ENCODE assay signal across 20 mouse cellular contexts in the genomic region with DNA sequence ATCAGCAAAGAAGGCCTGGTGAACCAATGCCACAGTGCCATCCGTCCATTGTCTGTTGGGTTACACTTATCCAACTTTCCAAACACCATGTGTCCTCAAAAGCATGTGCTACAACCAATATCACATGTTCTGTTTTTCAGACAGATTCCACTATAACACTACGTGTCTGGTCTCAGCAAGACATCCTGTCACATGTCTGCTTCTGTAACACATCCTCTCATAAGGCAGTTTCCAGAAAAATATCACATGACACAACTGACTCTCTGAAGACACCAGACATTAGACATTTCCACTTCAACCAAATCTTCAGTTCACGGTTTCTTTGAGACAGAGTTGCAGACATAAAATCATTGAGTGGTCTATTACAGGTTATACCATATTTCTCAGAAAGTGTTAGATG.
DNase-seq lines count a peak whose midpoint lies in the region; ATAC-seq lines count a peak whose summit lies in the region.
"Had no signal": no experiment of that assay in that cellular context is flagged by ENCODE, and none has a peak within 500 bp of the region (broad histone marks: within the 10 kb centered on the region; RNA-seq: fewer than 3 reads in every experiment).

No protein-coding gene starts in this region.

- no peaks in the 10 kb centered on the region for H3K36me3 ChIP-seq in splenic B cell, adult 2 months (ENCODE audit: control insufficient read depth, insufficient read depth, low read length, poor library complexity, severe bottlenecking)
- H3K36me3 ChIP-seq: forebrain, embryonic 10.5 days; hindbrain, embryonic 13.5 days had no signal

- ATAC-seq in CD4-positive, CD25-positive, alpha-beta regulatory T cell, adult 4 months: peak; percentile 88
- peak; percentile 71 for ATAC-seq in activated CD4-positive, CD25-positive, alpha-beta regulatory T cell, adult 4 months
- ATAC-seq in megakaryocyte, adult 5-6 weeks (ENCODE audit: poor library complexity, severe bottlenecking): peak; percentile 30; the same call in 1 of the 2 replicates
- ATAC-seq: forebrain, embryonic 14.5 days; forebrain, postnatal 0 days; hindbrain, embryonic 16.5 days; intestine, postnatal 0 days had no signal

- no peaks in the 10 kb centered on the region for H3K27me3 ChIP-seq in splenic B cell, adult 2 months (ENCODE audit: control insufficient read depth, insufficient read depth, low read length, poor library complexity, severe bottlenecking)
- H3K27me3 ChIP-seq: hindbrain, embryonic 13.5 days had no signal

- peak; percentile 0 for DNase-seq in splenic B cell, adult 2 months (ENCODE audit: low read depth, low spot score)
- DNase-seq in adrenal gland, adult (ENCODE audit: inconsistent age in 2 of 2, low spot score in 1 of 2): no peak
- DNase-seq in frontal cortex, postnatal 10 days (ENCODE audit: low spot score in 2 of 2): no peak
- DNase-seq in lung, postnatal 14 days: no peak
- DNase-seq in gastrocnemius, postnatal 36 days: no peak
- DNase-seq: adrenal gland, adult 8-10 months; adrenal gland, postnatal 25 days; cerebellum, adult 11-12 months; cerebellum, adult 8-10 months; cerebellum, postnatal 10 days; forebrain, postnatal 0 days; gastrocnemius, postnatal 25 days had no signal

- intact Hi-C loops in gastrocnemius, postnatal 36 days (cut with DNase I): no loop called here

Comparison
In these comparisons a context has a peak if more than half of its experiments do, and no peak if none do; other contexts are left out.
1. ATAC-seq: peak in every context shown above with its lines; median percentile 88 in CD4-positive, CD25-positive, alpha-beta regulatory T cell, adult 4 months; 71 in activated CD4-positive, CD25-positive, alpha-beta regulatory T cell, adult 4 months; 30 in megakaryocyte, adult 5-6 weeks.